ENCODE assay signal across 9 mouse cellular contexts in the genomic region with DNA sequence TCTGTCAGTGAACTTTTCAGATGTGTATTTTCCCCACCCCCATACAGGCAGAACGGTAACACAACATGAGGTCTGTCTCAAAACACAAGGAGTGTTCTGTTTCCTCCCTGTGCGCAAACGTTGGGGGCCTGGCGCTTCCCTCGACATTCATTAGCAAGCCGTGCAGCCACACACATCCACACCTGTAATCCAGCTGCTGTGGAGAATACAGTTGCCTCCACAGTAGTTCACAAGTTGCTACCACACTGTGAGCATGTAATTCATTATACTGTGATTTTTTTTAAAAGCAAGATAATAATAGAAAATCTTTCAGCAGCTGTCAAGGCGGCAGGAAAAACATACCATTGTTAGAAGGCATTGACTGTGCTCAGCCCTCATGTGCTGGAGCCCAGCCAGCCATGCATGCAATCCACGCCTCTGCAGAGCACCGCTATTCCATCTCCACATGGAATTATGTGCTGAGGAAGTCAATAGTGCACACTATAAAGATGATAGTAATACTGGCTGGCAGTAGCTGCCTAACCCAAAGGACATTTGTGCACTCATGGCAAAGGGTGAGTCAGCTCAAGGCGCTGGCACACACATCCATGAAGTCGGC.
A peak's percentile ranks its signal among the peaks of the same experiment; 100 is the strongest.
DNase-seq lines count a peak whose midpoint lies in the region; ATAC-seq lines count a peak whose summit lies in the region.
"Had no signal": no experiment of that assay in that cellular context is flagged by ENCODE, and none has a peak within 500 bp of the region (broad histone marks: within the 10 kb centered on the region; RNA-seq: fewer than 3 reads in every experiment).

No protein-coding gene starts in this region.

- DNase-seq in adrenal gland, postnatal 14 days, result peak; percentile 7
- DNase-seq in adrenal gland, postnatal 4 days (ENCODE audit: low spot score in 2 of 2), result no peak
- peak; percentile 11 to 19 for DNase-seq in left cerebral cortex, postnatal 14 days (ENCODE audit: low spot score in 2 of 2)
- DNase-seq in left cerebral cortex, postnatal 25 days (ENCODE audit: low spot score in 2 of 2), result no peak
- no peak for DNase-seq in cerebellum, postnatal 25 days
- no peak for DNase-seq in cerebellum, postnatal 4 days (ENCODE audit: low spot score in 2 of 2)
- DNase-seq: cerebellum, adult 11-12 months had no signal

- no peaks in the 10 kb centered on the region for H3K36me3 ChIP-seq in forebrain, embryonic 16.5 days (ENCODE audit: control insufficient read depth, insufficient read depth)
- H3K36me3 ChIP-seq in midbrain, embryonic 15.5 days (replicated peaks), result no peaks in the 10 kb centered on the region

- peak overlapping the region; percentile 61 for H3K27ac ChIP-seq in forebrain, embryonic 16.5 days (ENCODE audit: low read length)
- H3K27ac ChIP-seq in midbrain, embryonic 15.5 days, result peak overlapping the region; percentile 53

- H3K27me3 ChIP-seq in forebrain, embryonic 16.5 days (replicated peaks; ENCODE audit: control insufficient read depth, insufficient read depth, low read length), result no peaks in the 10 kb centered on the region
- no peaks in the 10 kb centered on the region for H3K27me3 ChIP-seq in midbrain, embryonic 15.5 days (replicated peaks)

- intact Hi-C loops in left cerebral cortex, postnatal 14 days (cut with DNase I), result no loop called here
- intact Hi-C loops in left cerebral cortex, postnatal 25 days (cut with DNase I), result no loop called here

- ATAC-seq in forebrain, embryonic 16.5 days, result peak; percentile 65
- peak; percentile 73 for ATAC-seq in midbrain, embryonic 15.5 days (replicated peaks)

- peaks cover 25% of the 10 kb centered on the region for H3K4me1 ChIP-seq in forebrain, embryonic 16.5 days (replicated peaks; ENCODE audit: control insufficient read depth, insufficient read depth, low read length)
- peaks cover 17% of the 10 kb centered on the region; the same call in 1 of the 2 replicates for H3K4me1 ChIP-seq in midbrain, embryonic 15.5 days

- WGBS in forebrain, embryonic 16.5 days, result 35% methylated on average over 11 of the region's 11 CpGs
- 42% methylated on average over 11 of the region's 11 CpGs for WGBS in midbrain, embryonic 15.5 days

- no peak overlapping the region for H3K4me3 ChIP-seq in forebrain, embryonic 16.5 days (replicated peaks; ENCODE audit: low read length)
- no peak overlapping the region for H3K4me3 ChIP-seq in midbrain, embryonic 15.5 days

- no peak overlapping the region for H3K4me2 ChIP-seq in forebrain, embryonic 16.5 days (ENCODE audit: low read length)
- no peak overlapping the region for H3K4me2 ChIP-seq in midbrain, embryonic 15.5 days

- no peaks in the 10 kb centered on the region for H3K9me3 ChIP-seq in forebrain, embryonic 16.5 days (ENCODE audit: control insufficient read depth, low read length)
- H3K9me3 ChIP-seq in midbrain, embryonic 15.5 days, result no peaks in the 10 kb centered on the region

- no peak overlapping the region for H3K9ac ChIP-seq in forebrain, embryonic 16.5 days (replicated peaks; ENCODE audit: low read depth, low read length)
- no peak overlapping the region for H3K9ac ChIP-seq in midbrain, embryonic 15.5 days

Comparison
In these comparisons a context has a peak if more than half of its experiments do, and no peak if none do; other contexts are left out.
1. DNase-seq: peak in adrenal gland, postnatal 14 days (single experiment) and left cerebral cortex, postnatal 14 days (2 of 2); none in adrenal gland, postnatal 4 days (0 of 2), left cerebral cortex, postnatal 25 days (0 of 2), cerebellum, postnatal 25 days (0 of 2) and cerebellum, postnatal 4 days (0 of 2).